Mouse (Mus musculus) colon, adult 2 months (tissue): ENCODE data around the gene Sh3bgrl3. TPM values are rescaled to one million over a fixed set of nuclear protein-coding genes. Genes with fewer than 3 reads are reported as not detected.

Experiments used
- polyA plus RNA-seq: library from polyadenylated mRNA; depleted of rRNA; stranded (reverse); fragments of >200 nt; gene quantifications from 2 replicates; pipeline ENCODE4 v1.2.3, GENCODE M21; 2012; rRNA removed

The Sh3bgrl3 gene
- 879 and 909 TPM in 2 replicates for polyA plus RNA-seq

GRCm38 (mm10) chr4:134128221-134128982 is at the start of gene Sh3bgrl3:
Gene Sh3bgrl3 (minus strand): TSS chr4:134128789.

DNA sequence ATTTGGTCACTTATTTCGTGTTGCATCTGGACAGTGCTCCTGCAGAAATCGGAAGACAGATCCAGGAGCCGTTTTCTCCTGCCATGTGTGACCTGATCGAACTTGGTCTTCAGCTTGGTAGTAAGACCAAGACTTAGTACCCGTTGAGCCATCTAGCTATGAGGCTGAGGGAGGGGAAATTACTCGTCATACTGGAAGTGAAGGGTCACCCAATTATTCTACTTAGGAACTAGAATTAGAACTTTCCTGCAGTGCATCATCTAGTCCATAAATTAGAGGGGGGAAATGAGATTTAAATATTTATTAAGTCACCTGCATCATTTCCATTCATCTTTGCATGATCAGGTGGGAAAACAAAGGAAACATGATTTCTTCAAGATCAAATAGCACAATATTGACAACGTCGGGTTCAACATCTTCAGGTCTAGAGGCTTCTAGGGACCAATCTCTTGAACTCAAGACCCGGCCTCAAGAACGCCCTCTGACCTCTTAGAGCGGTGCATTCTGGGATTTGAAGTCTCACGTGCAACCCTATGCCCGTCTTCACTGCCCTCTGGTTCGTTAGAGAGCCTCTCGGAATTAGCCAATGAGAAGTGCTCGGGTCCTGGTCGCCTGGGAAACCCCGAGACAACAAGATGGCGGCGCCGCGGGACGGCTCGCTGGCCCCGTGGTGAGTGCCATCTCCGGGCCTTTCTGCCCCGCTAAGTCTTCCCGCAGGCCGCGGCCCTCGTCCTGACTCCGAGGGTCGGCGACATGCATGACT is 26.4 kb downstream of the Sh3bgrl3 start, which contains the start of gene Ubxn11:
TSS of gene Ubxn11 (plus strand) at position 592 of the 763 bp plus-strand sequence.

GRCm38 (mm10) chr4:134094923-134095547 is 33.6 kb downstream of the Sh3bgrl3 start, which contains the start of gene Cd52:
Gene Cd52 (minus strand): TSS chr4:134095082.

Other genes starting within 250 kb of the Sh3bgrl3 start
- gene Rps6ka1, start 241.0 kb downstream of the Sh3bgrl3 start, polyA plus RNA-seq, result 173 and 195 TPM in 2 replicates
- gene Hmgn2, start 160.1 kb downstream of the Sh3bgrl3 start, polyA plus RNA-seq, result 10.1 and 10.9 TPM in 2 replicates
- 19.4 and 19.7 TPM in 2 replicates for gene Dhdds, start 127.9 kb downstream of the Sh3bgrl3 start, polyA plus RNA-seq
- gene Lin28a, start 109.9 kb downstream of the Sh3bgrl3 start, polyA plus RNA-seq, result not detected in 2 replicates
- gene Zfp683, start 75.0 kb downstream of the Sh3bgrl3 start, polyA plus RNA-seq, result 0.12 and 0.52 TPM in 2 replicates
- gene Crybg2, start 68.0 kb downstream of the Sh3bgrl3 start, polyA plus RNA-seq, result 47.0 and 49.2 TPM in 2 replicates
- gene Cd52, start 33.7 kb downstream of the Sh3bgrl3 start, polyA plus RNA-seq, result 22.1 and 23.8 TPM in 2 replicates
- gene Ubxn11, start 26.2 kb downstream of the Sh3bgrl3 start, polyA plus RNA-seq, result 5.9 and 6.5 TPM in 2 replicates
- 15.9 and 20.1 TPM in 2 replicates for gene Cep85, start 58.3 kb upstream of the Sh3bgrl3 start, polyA plus RNA-seq
- gene Gm7534, start 74.2 kb upstream of the Sh3bgrl3 start, polyA plus RNA-seq, result not detected in 2 replicates
- gene Catsper4, start 98.6 kb upstream of the Sh3bgrl3 start, polyA plus RNA-seq, result 0.49 and 1.7 TPM in 2 replicates
- gene Cnksr1, start 109.6 kb upstream of the Sh3bgrl3 start, polyA plus RNA-seq, result 31.8 and 36.7 TPM in 2 replicates
- gene E130218I03Rik, start 114.9 kb upstream of the Sh3bgrl3 start, polyA plus RNA-seq, result not detected in 2 replicates
- gene Zfp593, start 116.8 kb upstream of the Sh3bgrl3 start, polyA plus RNA-seq, result 8.8 and 9.7 TPM in 2 replicates
- gene Gm30191, start 118.1 kb upstream of the Sh3bgrl3 start, polyA plus RNA-seq, result not detected in 2 replicates
- gene Grrp1, start 125.3 kb upstream of the Sh3bgrl3 start, polyA plus RNA-seq, result 9.7 and 12.6 TPM in 2 replicates
- gene Pdik1l, start 159.1 kb upstream of the Sh3bgrl3 start, polyA plus RNA-seq, result 2.1 and 3.5 TPM in 2 replicates
- not detected in 2 replicates for gene Trim63, start 186.3 kb upstream of the Sh3bgrl3 start, polyA plus RNA-seq
- 0.24 and 0.33 TPM in 2 replicates for gene Slc30a2, start 214.4 kb upstream of the Sh3bgrl3 start, polyA plus RNA-seq